Mouse (Mus musculus): ENCODE results near the gene Gpr62. TPM values are rescaled to one million over a fixed set of nuclear protein-coding genes. Genes with fewer than 3 reads are reported as not detected.

Gpr62 gene
- total RNA-seq, 4 experiments from 2014 or later, result 0.19 TPM; not detected in 3

- no peak for DNase-seq (ENCODE audit: low spot score)
Measured at GRCm38 (mm10) chr9:106474456-106474855, 8.7 kb upstream of the Gpr62 start.

GRCm38 (mm10) chr9:106473753-106474105 is 8.0 kb upstream of the Gpr62 start:
- DNase-seq (ENCODE audit: low spot score), result no peak

GRCm38 (mm10) chr9:106473081-106473752 is 7.5 kb upstream of the Gpr62 start:
- DNase-seq (ENCODE audit: low spot score), result no peak

GRCm38 (mm10) chr9:106472321-106472720 is 6.6 kb upstream of the Gpr62 start:
- DNase-seq (ENCODE audit: low spot score), result no peak

GRCm38 (mm10) chr9:106471892-106472291 is 6.2 kb upstream of the Gpr62 start:
- peak; percentile 76 for DNase-seq (ENCODE audit: low spot score)

- no peak for DNase-seq (ENCODE audit: low spot score)
Measured at GRCm38 (mm10) chr9:106470991-106471750, 5.4 kb upstream of the Gpr62 start.

- DNase-seq (ENCODE audit: low spot score), result no peak
Measured at GRCm38 (mm10) chr9:106469776-106470175, 4.0 kb upstream of the Gpr62 start.

GRCm38 (mm10) chr9:106469317-106469716 is 3.6 kb upstream of the Gpr62 start:
- no peak for DNase-seq (ENCODE audit: low spot score)

- no peak for DNase-seq (ENCODE audit: low spot score)
Measured at GRCm38 (mm10) chr9:106467746-106468145, 2.0 kb upstream of the Gpr62 start.

- no peak for DNase-seq (ENCODE audit: low spot score)
Measured at GRCm38 (mm10) chr9:106466721-106467120, 983 bp upstream of the Gpr62 start.

- DNase-seq (ENCODE audit: low spot score), result no peak
Measured at GRCm38 (mm10) chr9:106464751-106465541, 792 bp downstream of the Gpr62 start.

GRCm38 (mm10) chr9:106463122-106464063 is 2.3 kb downstream of the Gpr62 start:
- no peak for DNase-seq (ENCODE audit: low spot score)

GRCm38 (mm10) chr9:106462430-106462800 is 3.3 kb downstream of the Gpr62 start:
- DNase-seq (ENCODE audit: low spot score), result no peak

- no peak for DNase-seq (ENCODE audit: low spot score)
Measured at GRCm38 (mm10) chr9:106461641-106462429, 3.9 kb downstream of the Gpr62 start.

GRCm38 (mm10) chr9:106461026-106461415 is 4.7 kb downstream of the Gpr62 start:
- no peak for DNase-seq (ENCODE audit: low spot score)

- DNase-seq (ENCODE audit: low spot score), result no peak
Measured at GRCm38 (mm10) chr9:106460401-106461025, 5.2 kb downstream of the Gpr62 start.

- DNase-seq (ENCODE audit: low spot score), result no peak
Measured at GRCm38 (mm10) chr9:106459946-106460345, 5.8 kb downstream of the Gpr62 start.

- no peak for DNase-seq (ENCODE audit: low spot score)
Measured at GRCm38 (mm10) chr9:106457920-106458319, 7.8 kb downstream of the Gpr62 start.

GRCm38 (mm10) chr9:106457163-106457559 is 8.6 kb downstream of the Gpr62 start:
- DNase-seq (ENCODE audit: low spot score), result no peak
